Mouse (Mus musculus): ENCODE measurements around the gene Bclaf1.

Gene Bclaf1

DNA sequence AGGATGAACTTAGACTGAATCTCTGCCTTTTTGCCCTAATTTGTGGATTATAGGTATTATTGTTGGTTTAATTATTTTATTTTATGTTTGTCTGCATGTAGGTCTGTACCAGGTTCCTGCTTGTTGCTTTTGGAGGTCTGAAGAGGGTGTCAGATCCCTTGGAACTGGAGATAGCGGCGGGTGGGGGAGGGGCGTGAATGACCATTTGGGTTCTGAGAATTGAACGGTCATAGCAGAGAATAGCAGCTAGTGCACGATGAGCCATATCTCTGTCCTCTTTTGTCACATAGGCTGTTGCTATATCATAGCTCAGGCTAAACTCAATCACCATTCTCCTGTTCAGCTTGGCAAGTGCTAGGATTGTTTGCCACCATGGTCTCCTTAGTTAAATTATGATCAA lies 5.2 kb downstream of the Bclaf1 start:
- no peak for DNase-seq

DNA sequence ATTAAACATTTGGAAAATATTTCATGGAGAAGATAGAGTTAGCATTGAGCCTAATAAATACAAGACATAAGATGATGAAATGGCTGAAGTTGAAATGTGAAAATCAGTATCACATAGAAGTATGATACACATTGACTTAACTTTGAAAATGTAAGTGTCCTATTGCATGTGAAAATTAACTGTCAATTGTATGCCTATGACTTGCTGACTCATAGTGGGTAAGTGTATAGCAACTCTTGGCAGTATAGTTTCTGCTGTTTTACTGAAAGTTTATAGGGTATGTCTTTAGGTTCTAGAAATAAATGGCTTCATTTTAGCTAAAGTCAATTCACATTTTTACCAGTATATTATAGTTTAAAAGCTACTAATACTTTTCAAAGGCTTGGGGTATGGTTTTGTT lies 14.0 kb downstream of the Bclaf1 start:
- no peak for DNase-seq

- DNase-seq = no peak
These were observed 19.0 kb downstream of the Bclaf1 start for GRCm38 (mm10) chr10:20331262-20331661.

GRCm38 (mm10) chr10:20337872-20338271 lies 25.6 kb downstream of the Bclaf1 start:
- DNase-seq = no peak

DNA sequence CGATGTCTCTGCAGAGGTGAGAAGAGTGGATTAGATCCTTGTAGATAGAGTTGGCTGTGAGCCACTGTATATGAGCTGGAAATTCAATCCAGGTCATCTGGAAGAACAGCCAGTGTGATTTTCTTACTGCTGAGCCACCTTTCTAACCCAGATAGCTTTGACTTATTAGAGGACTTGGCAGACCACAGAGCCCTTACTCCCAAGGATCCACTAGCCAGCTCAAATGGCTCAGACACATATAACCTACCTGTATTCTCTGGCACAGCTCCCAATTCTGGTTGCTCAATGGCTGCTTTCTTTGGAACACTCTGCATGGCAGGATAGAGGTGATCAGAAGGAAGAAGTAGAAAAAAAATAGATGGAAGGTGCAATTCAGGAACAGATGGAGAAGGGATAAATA lies 33.5 kb downstream of the Bclaf1 start:
- peak; percentile 11 for DNase-seq

DNA sequence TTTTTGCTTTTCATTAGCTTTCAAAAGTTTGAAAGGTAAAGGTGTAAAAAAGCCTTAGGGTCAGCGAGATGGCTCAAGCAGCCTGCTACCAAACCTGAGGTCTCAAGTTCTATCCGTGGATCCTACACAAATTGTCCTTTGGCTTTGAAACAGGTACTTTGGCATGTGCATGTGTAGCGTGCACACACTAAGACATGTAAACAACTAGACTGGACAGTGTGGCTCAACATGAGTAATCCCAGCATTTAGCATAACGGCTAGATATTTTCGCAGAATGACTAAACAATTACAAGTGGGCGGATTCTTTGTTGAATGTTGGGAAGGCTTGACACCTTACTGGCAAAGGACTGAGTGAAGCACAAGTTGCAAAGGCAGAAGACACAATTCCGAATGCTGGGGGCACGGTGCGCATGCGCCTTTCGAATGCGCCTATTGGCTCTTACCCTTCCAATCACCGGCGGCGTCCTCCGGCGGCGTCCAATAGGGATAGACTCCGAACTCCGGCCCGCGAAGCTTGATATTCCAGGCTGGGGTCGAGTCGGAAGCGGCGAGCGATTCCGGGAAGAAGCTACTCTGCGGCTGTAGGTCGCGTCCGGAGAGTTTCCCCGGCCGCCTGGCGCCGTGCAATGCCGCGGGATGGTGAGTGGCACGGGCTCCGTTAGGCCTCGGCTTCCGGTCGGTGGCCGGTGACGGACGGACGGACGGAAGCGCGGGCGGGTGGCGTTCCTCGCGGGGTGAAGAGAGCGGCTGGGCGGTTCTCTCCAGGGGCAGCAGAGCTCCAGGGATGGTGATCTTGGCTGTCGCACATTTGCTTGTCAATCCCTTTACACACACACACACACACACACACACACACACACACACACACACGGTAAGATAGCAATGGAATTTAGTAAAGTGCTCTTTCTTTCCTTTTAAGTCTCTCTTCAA lies 35.3 kb downstream of the Bclaf1 start, which contains the start of gene Mtfr2:
TSS of gene Mtfr2 (plus strand) at position 486 of the 930 bp plus-strand sequence.
- DNase-seq = peak; percentile 90

DNA sequence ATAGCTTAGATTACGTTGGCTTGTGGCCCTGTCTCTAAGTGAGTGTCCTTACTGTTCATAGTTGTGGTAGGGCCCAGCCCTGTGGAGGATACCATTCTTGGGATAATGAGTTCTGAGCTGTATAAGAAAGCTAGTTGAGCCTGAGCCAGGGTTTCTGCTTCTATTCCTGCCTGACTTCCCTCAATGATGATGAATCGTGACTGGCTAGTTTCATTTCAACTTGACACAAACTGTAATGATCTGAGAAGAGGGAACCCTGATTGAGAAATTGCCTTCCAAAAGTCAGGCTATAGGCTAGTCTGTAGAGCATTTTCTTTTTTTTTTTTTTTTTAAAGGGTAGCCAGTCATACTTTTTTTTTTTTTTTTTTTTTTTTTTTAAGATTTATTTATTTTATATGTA lies 36.6 kb downstream of the Bclaf1 start:
- DNase-seq = no peak

DNA sequence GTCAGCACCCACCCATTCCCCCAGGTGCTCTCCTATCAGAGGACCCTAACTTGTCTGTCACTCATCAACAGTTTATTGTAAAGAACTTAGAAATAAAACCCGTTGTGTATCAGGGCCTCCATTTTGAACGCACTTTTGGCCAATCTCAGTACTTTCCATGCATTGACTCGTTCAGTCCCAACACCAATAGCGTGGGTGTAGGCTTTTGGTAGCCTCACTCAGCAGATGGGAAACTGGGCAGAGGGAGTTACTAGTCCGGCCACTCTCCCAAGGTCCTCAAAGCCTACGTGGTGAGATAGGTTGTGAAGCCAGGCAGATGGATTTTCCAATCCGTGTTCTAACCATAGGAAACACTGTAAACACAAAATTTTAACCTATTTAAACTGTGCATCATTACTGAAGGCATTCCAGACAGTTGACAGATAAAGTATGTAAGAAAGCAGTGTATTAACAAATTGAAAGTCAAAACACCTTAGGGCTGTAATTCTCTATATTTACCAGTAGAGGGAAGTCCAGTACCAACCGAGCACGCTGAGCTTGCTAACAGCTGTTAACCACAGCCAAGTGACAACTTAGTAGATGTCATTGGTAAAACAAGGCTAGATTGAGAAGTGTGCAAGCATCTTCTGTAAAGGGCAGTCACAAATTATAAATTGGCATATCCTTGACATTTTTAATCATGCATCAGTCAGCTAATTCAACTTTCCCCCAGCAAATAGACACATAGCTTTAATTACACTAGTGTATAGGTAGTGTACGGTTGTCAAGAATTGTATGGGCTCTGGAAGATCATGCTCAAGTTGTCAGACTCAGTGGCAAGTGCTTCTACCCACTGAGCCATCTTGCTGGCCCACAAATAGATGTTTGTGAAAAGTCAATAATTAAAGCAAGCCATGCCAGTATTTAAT lies 49.5 kb downstream of the Bclaf1 start:
- no peak for DNase-seq

DNA sequence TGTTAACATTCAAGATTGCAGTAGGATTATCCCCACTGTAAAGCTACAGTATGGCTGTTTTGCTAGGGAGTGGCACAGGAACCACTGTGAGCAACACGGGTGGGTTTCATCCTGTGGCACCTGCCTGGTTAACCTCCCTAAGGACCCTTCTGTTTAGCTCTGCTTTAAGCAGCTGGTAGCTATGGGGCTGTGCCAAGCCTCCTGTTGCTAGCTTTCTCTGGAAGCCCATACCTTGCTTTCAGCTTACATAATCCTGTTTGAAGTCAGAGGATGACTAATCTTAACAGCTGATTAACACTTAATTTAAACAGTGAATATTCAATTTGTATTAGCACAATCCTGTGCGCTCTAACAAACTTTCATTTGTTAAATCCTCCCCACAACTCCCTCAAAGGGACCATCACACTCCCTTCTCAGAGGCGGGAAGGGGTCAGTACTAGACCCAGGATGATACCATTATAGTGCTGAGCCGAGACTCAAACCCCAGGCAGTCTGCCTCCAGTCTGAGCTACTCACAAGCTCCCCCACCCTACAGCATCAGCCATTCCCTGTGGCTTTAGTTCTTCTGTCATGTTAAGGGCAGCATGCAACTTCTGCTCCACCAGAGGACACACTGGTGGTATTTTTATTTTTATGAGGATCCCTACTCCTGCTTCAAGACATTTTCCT lies 50.3 kb downstream of the Bclaf1 start:
- DNase-seq = no peak

DNA sequence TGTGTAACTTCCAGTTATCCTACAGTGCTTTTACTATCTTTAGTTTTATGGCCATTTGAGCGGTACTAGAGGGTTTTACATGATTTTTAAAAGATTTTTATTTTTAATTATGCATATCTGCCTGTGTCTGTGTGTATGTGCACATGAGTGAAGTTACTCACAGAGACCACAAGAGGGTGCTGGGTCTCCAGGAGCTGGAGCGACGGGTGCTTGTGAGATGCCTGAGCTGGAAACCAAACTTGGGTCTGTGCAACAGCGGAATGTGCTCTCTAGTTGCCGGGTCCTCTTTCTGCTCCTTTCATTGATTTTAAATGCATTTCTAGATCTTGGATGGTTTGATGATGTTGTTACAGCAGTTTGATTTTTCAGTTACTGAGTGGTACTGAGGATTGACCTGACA lies 59.8 kb downstream of the Bclaf1 start:
- DNase-seq = no peak

DNA sequence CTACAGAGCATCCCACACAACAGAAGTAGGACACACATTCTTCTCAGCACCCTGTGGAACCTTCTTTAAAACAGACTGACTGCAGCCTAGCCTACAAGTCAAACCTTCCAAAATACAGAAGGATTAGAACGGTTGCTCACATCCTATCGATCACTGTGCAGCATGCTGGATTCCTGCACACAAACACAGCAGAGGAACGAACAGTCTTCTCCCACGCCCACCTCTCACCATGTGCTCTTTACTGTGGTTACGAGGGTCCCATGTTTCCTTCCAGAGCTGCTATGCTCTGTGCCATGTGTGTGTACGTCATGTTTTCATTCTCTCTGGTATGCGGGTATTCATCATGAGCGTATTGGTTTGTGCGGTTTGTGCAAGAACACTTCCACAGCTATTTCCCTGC lies 65.4 kb downstream of the Bclaf1 start:
- DNase-seq = no peak

- no peak for DNase-seq
These were observed 66.9 kb downstream of the Bclaf1 start for GRCm38 (mm10) chr10:20379071-20379735.

DNA sequence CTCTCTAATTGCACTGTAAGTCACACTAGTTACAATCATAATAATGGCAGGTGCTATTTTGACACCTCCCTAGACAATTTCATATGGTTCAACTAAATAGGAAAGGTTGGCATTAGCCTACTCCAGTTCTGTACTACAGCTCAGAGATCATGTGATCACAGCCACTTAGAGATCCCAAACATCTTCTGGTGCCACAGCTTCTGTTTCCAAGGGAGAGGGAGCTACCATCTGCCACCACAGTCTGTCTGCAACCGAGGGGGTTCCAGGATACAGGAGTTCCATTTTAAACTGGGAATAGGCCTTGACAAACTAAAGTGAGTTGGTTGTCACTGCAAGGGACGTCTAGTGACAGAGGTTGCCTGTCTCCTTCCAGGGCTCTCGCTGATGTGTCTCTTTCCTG lies 68.5 kb downstream of the Bclaf1 start:
- peak; percentile 4 for DNase-seq

- DNase-seq = no peak
These were observed 69.1 kb downstream of the Bclaf1 start for GRCm38 (mm10) chr10:20381352-20381751.

GRCm38 (mm10) chr10:20382807-20383419 lies 70.6 kb downstream of the Bclaf1 start:
- no peak for DNase-seq

- no peak for DNase-seq
These were observed 78.3 kb downstream of the Bclaf1 start for GRCm38 (mm10) chr10:20390568-20390967.
